Mouse (Mus musculus): ENCODE results near the gene Itgb1bp1.

Itgb1bp1 gene

GRCm38 (mm10) chr12:21286243-21286622 is at the start of gene Itgb1bp1:
Gene Itgb1bp1 (minus strand): TSS chr12:21286284.
- DNase-seq: peak; percentile 99

- DNase-seq: no peak
These were observed 49.8 kb upstream of the Itgb1bp1 start for GRCm38 (mm10) chr12:21335869-21336268.

DNA sequence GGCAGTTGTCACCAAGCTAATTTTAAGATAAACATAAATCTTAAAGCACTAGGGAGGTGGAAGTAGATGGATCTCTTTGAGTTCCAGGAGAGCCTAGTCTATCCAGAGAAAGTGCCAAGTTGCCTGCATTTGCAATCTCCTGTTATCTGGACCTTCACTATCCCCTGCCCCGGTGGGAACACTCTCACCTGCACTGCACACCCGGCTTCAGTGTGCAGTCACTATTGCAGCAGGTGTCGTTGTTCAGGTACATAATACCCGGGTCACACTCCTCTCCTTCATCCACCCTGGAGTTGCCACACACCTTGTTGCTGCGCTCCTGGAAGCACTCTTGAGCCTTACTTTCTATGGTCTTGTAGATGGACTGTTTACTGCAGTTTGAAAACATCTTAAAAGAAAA is 47.7 kb upstream of the Itgb1bp1 start:
- no peak for DNase-seq

- DNase-seq: no peak
These were observed 46.9 kb upstream of the Itgb1bp1 start for GRCm38 (mm10) chr12:21333021-21333420.

DNA sequence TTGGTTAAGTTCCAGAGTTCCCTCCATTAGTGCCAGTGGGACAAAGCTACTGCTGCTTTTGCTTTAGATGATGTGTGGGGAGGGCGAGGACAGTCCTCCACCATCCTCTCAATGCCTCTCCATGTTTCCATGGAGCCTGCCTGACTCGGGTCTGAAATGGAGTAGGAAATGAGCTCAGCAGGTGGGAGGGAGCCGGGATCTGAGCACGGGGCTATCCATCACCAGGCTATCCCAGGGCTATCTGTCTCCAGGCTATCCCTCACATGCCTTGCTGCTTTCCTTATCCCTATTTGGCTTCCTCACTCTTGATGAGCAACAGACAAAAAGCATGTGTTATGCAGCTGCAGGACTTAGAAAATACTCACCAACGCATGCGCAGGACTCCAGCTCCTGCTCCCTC is 45.6 kb upstream of the Itgb1bp1 start:
- no peak for DNase-seq

DNA sequence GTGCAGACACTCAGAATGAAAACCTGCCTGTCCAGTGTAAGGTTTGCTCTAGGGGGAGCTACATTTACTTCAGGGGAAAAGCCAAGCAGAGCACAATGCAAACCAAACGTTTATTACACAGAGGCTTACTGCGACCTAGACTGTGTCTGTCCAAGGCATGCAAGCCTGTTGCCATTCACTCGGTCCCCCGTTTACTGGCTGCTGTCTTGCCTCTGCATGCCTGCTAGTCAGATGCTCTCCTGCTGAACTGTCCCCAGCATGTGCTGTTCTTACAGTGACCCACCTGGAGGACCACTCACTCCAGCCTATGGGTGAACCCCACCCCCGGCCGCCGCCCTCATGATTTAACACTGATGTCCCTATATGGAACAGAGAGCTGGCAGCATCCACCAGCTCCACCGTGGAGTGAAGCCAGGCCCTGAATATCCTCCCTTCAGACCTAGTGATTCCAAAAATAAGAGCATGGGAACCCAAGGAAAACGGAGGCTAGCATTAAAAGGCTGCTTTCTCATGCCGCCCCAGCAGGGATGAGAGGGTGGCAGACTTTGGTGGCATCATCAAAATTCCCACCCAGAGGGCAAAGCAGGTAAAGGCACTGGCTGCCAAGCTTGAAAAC is 45.0 kb upstream of the Itgb1bp1 start:
- DNase-seq: no peak

GRCm38 (mm10) chr12:21329661-21330400 is 43.7 kb upstream of the Itgb1bp1 start:
- DNase-seq: no peak

DNA sequence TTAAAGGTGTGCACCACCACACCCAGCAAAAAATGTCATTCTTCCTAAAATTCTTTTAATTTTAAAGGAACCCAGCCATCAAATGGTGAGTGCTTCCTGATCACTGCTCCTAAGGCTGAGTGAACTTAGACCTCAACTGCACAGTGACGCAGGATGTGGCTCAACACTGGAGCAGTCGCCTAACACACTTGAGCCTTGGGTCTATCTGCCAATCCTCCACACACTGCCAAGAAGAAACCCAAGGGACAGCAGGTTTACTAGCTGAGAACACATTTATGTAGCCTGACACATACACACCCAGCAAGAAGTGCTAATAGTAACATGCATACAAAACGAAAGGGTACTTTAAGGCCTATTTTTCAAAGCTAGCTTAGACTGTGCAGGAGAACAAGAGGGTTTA is 40.2 kb upstream of the Itgb1bp1 start:
- DNase-seq: no peak

- no peak for DNase-seq
These were observed 39.2 kb upstream of the Itgb1bp1 start for GRCm38 (mm10) chr12:21325266-21325665.

GRCm38 (mm10) chr12:21324101-21324500 is 38.0 kb upstream of the Itgb1bp1 start:
- no peak for DNase-seq

DNA sequence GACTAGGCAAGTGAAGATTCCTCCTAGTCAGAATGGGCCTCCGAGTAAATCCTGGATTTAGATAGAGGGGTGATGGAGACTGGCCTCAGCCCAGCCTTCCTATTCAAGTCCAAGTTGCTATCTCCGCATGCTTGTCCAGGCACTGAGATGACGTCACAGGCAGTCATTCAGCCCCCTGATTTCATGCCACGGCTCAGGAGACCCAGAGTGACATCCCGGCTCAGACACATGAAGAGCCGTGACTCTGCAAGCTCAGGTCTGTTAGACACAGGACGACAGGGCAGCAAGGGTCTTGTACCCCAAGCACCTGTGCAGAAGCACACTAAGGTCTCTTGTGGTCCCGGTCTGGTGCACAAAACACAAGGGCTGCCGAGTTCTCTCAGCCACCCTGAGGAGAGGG is 36.8 kb upstream of the Itgb1bp1 start:
- no peak for DNase-seq

DNA sequence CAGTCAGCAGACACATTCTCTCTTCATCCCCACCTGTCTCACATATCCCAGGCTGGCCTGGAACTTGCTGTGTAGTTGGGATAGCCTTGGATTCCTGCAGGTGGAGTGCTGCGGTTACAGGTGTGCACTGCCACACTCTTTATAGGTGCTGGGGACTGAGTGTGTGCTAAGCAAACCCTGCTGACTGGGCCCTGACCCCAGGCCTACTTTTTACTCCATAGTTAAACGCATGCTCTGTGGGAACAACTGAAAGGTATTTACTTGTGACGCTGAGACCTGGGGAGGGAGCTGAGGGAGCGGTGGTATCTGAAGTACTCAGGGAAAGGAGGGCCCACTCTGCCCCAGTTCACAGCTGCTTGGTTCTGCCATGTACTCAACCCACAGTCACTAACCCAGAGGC is 36.2 kb upstream of the Itgb1bp1 start:
- no peak for DNase-seq

DNA sequence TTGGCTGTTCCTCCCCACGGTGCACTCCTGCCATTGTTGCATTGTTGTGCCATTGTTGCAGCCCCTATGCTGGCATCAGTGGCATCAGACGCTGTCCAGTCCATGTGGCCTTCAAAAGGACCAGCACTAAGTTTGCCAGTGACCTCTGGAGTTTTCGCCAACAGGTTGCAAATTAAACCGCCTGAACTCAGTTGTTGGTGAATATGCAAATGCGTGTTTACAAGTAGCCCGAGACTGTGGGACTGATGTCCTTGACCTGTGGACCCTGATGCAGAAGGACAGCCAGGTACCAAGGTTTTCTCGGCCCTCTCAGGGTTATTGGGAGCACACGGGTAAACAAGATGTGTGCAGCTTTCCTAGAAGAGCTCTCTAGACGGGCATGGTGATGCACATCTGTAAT is 35.1 kb upstream of the Itgb1bp1 start:
- DNase-seq: no peak

- peak; percentile 21 to 44 for DNase-seq
These were observed 34.2 kb upstream of the Itgb1bp1 start for GRCm38 (mm10) chr12:21320317-21320716.

DNA sequence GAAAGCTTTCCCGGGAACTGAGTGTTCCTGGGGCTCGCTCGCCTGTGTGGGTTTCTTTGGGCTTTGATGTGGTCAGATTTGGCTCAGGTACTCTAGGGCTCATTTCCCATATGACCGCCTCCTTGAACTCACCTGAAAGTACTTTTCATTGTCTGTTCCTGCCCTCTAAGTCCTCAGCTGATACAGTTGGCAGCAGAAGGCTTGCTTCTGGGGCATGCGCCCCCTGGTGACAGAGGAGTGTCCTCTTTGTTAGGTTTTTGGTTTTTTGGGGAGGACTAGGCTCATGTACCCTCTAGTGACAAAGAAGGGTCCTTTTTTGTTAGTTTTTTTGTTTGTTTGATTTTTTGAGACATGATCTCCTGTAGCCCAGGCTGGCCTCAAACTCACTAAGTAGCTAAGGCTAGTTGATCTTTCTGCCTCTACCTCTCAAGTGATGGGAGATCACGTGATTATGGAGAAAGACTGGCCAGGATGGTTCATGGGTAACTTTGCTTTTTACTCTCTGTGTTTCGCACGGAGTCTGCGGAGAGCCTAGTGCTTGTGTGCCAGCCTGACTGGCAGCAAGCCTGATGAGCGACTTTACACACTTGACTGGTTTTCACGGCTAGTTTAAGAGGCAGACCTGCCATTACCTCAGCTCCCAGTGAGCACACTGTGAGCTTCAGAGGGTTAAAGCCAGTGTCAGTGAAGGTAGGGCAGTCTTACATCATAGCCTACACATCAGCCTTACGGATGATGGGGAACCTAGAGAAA is 32.2 kb upstream of the Itgb1bp1 start:
- DNase-seq: peak; percentile 67 to 74

GRCm38 (mm10) chr12:21316869-21317265 is 30.8 kb upstream of the Itgb1bp1 start:
- DNase-seq: peak in 1 of 2 experiments; percentile 16

- peak; percentile 79 to 85 for DNase-seq
These were observed 30.1 kb upstream of the Itgb1bp1 start, which contains the start of gene Iah1 for GRCm38 (mm10) chr12:21315923-21316868. Gene Iah1 (plus strand): TSS chr12:21316389.

GRCm38 (mm10) chr12:21312201-21312600 is 26.1 kb upstream of the Itgb1bp1 start:
- DNase-seq: no peak

GRCm38 (mm10) chr12:21306721-21307120 is 20.6 kb upstream of the Itgb1bp1 start:
- DNase-seq: no peak

DNA sequence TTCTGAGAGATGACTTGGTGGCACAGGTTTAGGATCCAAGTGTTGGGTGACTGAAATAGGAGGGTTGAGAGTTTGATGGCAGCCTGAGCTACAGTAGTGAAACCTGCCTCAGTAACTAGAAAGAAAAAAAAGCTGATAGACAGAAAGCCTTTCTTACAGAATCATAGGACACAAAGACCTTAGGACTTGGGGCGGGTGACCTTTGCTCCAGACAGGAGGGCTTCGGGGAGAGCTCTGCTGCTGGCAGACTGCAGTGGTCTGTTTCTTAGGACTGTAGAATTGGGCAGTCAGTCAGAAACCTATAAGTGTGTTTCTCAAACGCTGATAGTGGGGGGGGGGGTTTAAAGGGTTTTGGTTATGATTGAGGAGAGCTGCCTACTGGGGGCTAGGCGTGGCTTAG is 19.7 kb upstream of the Itgb1bp1 start:
- DNase-seq: no peak

DNA sequence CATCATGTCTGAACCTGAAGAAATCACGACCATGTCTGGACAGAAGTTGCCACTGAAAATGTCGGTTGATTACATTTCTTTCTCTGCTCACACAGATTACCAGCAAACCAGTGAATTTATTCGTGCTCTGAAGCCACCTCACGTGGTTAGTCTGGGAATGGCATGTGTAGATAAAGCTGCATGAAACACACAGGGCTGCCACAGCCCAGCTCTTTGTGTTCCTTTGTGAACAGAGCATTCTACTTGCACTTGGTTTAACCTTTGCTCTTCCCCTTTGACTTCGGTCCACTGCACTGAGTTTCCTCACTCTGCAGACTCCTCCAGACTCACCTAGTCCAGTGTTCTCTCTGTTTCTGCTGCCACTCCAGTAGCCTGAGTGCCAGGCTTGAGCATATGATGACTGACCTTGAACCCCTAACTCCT is 16.3 kb upstream of the Itgb1bp1 start:
- no peak for DNase-seq

- no peak for DNase-seq
These were observed 15.8 kb upstream of the Itgb1bp1 start for GRCm38 (mm10) chr12:21301932-21302331.

- DNase-seq: no peak
These were observed 15.2 kb upstream of the Itgb1bp1 start for GRCm38 (mm10) chr12:21301324-21301723.
